Mouse (Mus musculus): ENCODE results near the gene Tle6. TPM values are rescaled to one million over a fixed set of nuclear protein-coding genes. Genes with fewer than 3 reads are reported as not detected.
A peak's percentile ranks its signal among the peaks of the same experiment; 100 is the strongest.

Tle6 gene
- polyA plus RNA-seq, 1 experiment from 2014 or later, result 23.9 TPM

DNA sequence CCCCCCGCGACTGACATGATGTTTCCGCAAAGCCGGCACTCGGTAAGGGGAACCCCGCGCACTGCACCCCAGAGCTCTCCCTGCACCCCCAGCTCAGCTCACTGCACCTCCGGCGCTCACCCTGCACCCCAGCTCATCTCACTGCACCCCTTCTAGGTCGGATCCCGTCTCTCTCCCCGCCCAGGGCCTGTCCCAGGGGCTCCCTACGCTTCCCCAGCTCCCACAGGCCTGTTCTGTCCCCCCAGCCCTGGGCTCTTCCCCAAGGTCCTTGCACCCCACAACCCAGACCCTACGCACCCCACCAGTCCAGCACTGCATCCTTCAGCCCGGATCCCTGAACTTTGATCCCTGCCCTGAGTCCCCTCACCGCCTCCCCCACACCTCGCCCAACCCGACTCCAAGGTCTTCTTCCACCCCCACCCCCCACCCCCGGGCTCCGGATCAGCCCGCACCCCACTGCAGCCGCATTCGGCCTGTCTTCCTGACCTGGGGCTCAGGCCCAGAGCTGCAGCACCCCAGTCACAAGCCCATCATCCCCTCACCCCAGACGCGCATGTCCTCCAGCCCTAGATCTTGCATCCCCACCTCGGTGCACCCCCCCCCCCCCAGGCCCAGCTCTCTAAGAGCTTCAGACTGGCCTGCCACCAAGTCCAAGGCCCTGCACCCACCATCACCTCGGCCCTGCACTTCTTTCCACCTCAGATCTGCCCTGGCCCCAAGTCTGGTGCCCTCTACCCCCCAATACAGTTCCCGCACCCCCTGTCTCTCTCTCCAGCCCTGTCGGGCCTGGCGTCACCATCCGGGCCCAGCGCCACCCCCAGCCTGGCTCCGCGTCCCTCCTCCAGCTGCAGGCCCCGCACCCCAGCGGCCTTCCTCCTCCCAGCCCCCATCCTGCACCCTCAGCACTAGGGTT is 41.0 kb downstream of the Tle6 start:
- WGBS, result under 1% methylated on average over 29 of the region's 36 CpGs
- H3K9ac ChIP-seq, result peak overlapping the region; percentile 99
- peak overlapping the region; percentile 97 for H3K4me3 ChIP-seq
- no peaks in the 10 kb centered on the region for H3K9me3 ChIP-seq (replicated peaks)
- peaks cover 19% of the 10 kb centered on the region for H3K36me3 ChIP-seq
- no peaks in the 10 kb centered on the region for H3K27me3 ChIP-seq
- H3K27ac ChIP-seq, result peak overlapping the region; percentile 95
- ATAC-seq (replicated peaks; ENCODE audit: insufficient number of reproducible peaks, insufficient read depth, low FRiP score, low read depth), result peak; percentile 28
- peaks cover 47% of the 10 kb centered on the region for H3K4me1 ChIP-seq (replicated peaks)
- peak overlapping the region; percentile 96 for H3K4me2 ChIP-seq

DNA sequence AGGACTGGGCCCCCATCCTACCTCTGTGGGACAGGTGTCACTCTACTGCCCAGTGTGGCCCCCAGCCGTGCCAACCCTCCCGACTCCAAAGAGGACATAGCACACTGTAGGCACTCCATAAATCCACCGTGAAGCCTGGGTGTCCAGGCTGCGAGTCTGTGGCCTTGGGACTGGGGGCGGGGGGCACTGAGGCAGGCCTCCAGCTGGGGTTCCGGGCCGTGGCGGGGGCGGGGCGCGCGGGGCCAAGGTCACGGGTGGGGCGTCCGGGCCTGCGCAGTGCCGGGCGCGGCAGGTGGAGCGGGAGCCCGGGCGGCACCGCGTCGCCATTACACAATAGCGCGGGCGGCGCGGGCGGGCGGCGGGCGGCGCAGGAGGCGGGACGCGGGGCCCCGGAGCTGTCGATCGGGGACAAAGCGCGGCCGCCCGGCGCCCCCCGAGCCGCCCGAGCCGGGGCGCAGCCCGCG is 41.7 kb downstream of the Tle6 start, which contains the start of gene Aes:
Gene Aes, plus strand, starts transcription at position 326 of the 464 bp plus-strand sequence.
- Histone ChIP-seq H3K4me1 (replicated peaks) (peaks cover 40% of the 10 kb centered on the region), H3K36me3 (peaks cover 13% of the 10 kb centered on the region), H3K4me3 (peak within 1 kb of the TSS; percentile 97), H3K27me3 (no peaks in the 10 kb centered on the region), H3K4me2 (peak within 1 kb of the TSS; percentile 96), H3K27ac (peak within 1 kb of the TSS; percentile 95), H3K9me3 (replicated peaks) (no peaks in the 10 kb centered on the region), H3K9ac (peak within 1 kb of the TSS; percentile 99)
- peak; percentile 69 for ATAC-seq (replicated peaks; ENCODE audit: insufficient number of reproducible peaks, insufficient read depth, low FRiP score, low read depth)
- WGBS, result 0% methylated on average over 31 of the region's 53 CpGs

DNA sequence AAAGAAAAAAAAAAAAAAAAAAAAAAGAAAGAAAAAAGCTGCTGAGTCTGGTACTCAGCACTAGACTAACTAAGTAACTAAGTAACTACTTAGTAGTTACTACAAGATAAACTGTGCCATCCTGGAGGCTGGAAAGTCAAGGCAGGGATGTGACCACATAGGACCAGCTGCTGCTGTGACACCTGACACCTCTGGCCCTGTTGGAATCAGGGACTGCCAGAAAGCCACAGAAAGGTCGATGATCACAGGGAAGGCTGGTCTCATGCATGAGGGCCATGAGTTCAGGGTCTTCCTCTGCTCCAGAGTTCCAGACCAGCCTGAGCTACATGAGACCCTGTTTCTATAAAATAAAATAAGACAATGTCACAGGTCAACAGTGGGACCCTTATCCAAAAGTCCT is 43.4 kb downstream of the Tle6 start:
- Histone ChIP-seq H3K4me1 (replicated peaks) (peaks cover 24% of the 10 kb centered on the region), H3K36me3 (peaks cover 10% of the 10 kb centered on the region), H3K4me3 (no peak overlapping the region), H3K9ac (no peak overlapping the region), H3K27ac (no peak overlapping the region), H3K4me2 (no peak overlapping the region), H3K9me3 (replicated peaks) (0 out of 2 replicates have a peak, but pooled peaks cover 2% of the 10 kb centered on the region), H3K27me3 (no peaks in the 10 kb centered on the region)
- WGBS, result 38% methylated on average over 1 of the region's 1 CpGs
- ATAC-seq (replicated peaks; ENCODE audit: insufficient number of reproducible peaks, insufficient read depth, low FRiP score, low read depth), result no peak

DNA sequence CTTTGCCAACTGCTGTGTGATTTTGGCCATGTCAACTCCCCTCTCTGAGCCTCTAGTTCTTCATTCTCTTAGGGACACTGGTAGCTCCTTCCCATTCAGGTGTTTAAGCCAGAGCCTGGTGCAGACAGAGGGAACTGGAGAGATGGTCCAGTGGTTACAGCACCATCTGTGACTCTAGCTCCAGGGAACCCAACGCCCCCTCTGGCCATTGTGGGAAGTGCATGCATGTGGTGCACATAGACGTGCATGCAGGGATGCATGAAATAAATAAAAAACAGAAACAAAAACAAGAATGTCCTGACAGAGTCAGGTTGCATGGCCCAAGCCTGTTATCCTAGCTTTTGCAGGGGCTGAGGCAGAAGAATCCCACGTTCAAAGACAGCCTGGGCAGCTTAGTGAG is 44.6 kb downstream of the Tle6 start:
- H3K4me3 ChIP-seq, result no peak overlapping the region
- H3K9ac ChIP-seq, result no peak overlapping the region
- 73% methylated on average over 3 of the region's 3 CpGs for WGBS
- H3K9me3 ChIP-seq (replicated peaks), result 0 out of 2 replicates have a peak, but pooled peaks cover 2% of the 10 kb centered on the region
- H3K4me1 ChIP-seq (replicated peaks), result peaks cover 20% of the 10 kb centered on the region
- no peak overlapping the region for H3K4me2 ChIP-seq
- H3K27me3 ChIP-seq, result no peaks in the 10 kb centered on the region
- no peak overlapping the region for H3K27ac ChIP-seq
- ATAC-seq (replicated peaks; ENCODE audit: insufficient number of reproducible peaks, insufficient read depth, low FRiP score, low read depth), result no peak
- peaks cover 3% of the 10 kb centered on the region for H3K36me3 ChIP-seq

DNA sequence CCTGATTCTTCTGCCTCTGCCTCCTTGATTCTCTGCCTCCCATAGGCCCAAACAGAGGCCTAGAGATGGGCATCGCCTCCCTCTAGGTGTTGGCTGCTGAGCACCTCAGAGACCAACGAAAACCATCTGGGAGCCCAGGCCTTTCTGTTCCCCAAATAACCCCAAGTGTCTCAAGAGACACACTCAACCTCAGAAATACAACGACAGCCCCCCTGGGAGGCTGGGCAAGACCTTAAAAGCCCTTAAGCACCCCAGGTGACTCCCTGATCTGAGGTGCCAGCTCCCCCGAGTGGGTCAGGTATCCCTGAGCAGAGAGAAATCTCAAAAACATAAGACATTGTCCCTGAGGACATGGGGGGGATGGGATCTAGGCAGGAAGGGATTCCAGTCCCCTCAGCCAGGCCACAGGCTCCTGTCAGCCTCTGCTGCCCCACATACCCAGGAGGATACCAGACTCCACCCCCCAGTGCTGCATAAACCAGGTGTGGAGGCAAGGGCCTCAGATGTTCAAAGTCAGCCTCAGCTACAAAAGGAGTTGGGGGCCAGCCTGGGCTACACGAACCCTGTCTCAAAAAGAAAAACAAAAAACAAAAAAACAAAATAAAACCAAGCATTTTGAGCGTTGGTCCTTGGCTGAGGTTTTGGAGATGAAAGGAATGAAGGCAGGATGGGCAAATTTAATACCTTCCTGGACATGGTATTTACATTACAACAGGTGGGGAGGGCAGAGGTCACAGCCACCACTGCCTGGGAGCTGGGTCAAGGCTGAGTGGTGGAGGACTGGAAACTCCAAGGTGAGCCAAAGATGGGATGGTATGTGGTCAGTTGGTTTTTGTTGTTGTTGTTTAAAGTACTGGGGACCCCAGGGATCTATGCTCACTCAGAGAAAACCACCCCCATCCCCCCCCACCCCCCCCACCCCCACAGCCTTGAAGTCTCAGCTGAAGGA is 46.8 kb downstream of the Tle6 start:
- Histone ChIP-seq H3K4me3 (no peak overlapping the region), H3K36me3 (no peaks in the 10 kb centered on the region), H3K4me2 (no peak overlapping the region), H3K4me1 (replicated peaks) (peaks cover 12% of the 10 kb centered on the region), H3K27ac (no peak overlapping the region), H3K27me3 (no peaks in the 10 kb centered on the region), H3K9me3 (replicated peaks) (0 out of 2 replicates have a peak, but pooled peaks cover 2% of the 10 kb centered on the region), H3K9ac (no peak overlapping the region)
- 75% methylated on average over 6 of the region's 6 CpGs for whole genome bisulfite sequencing
- no peak for ATAC-seq (replicated peaks; ENCODE audit: insufficient number of reproducible peaks, insufficient read depth, low FRiP score, low read depth)

DNA sequence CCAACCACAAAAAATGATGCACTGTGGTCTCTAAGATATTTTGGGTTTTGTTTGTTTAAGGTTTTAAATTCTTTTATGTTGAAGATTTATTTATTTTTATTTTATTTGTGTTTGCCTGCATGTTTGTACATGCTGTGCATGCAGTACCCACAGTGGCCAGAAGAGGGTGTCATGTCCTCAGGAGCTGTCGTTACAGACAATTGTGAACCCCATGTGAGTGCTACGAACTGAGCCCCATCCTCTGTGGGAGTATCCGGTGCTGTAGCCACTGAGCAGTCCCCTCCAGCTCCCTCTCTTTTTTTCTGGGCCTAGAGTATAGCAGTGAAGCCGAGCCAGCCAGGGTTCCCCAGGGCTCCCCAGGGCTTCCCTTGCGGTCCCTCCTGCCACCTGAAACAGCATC is 47.6 kb downstream of the Tle6 start:
- Histone ChIP-seq H3K9me3 (replicated peaks) (0 out of 2 replicates have a peak, but pooled peaks cover 2% of the 10 kb centered on the region), H3K27me3 (no peaks in the 10 kb centered on the region), H3K36me3 (no peaks in the 10 kb centered on the region), H3K4me2 (no peak overlapping the region), H3K27ac (no peak overlapping the region), H3K4me1 (replicated peaks) (peaks cover 8% of the 10 kb centered on the region), H3K4me3 (no peak overlapping the region), H3K9ac (no peak overlapping the region)
- 83% methylated on average over 5 of the region's 5 CpGs for WGBS
- ATAC-seq (replicated peaks; ENCODE audit: insufficient number of reproducible peaks, insufficient read depth, low FRiP score, low read depth), result no peak

DNA sequence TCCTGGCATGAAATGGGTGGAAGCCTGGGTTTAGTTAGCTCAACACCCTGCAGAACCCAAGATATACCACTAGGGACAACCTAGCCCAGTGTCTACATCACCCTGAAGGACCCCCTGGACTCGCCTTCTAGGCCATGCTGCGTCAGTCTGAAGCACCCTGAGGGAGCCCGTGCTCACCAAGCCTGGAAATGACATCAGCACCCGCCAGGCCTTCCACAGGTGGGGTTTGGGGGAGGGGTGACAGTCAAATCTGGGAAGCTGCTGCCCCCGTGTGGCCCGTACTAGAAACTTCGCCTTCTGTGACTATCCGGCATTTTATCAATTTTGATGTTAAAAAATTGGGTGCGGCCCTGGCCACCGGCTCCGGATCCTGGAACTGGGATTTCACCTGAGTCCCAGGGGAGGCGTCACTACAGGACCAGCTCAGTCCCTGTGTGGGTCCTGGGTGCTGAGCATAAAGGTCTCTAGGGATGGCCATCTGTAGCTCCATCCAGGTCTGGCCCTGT is 49.2 kb downstream of the Tle6 start:
- 2% methylated on average over 12 of the region's 12 CpGs for WGBS
- H3K36me3 ChIP-seq, result no peaks in the 10 kb centered on the region
- H3K9ac ChIP-seq, result no peak overlapping the region

DNA sequence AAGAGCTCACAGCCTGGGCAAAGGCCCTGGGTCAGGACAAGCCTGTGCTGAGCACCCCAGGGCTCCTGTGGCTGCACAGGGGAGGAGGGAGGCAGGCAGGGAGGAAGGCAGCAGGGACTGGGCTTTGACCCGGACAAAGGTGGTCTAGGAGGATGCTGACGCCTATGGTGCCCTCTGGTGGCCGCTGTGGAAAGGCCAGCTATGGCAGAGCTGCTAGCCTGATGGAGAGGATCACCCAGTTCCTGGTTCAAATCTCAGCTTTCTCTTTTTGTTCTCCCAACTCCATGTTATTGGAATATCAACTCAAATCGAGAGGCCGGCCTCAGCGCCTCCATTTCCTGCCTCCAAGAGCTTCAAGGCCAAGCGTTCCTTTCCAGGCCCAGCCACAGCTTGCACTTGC is 50.6 kb downstream of the Tle6 start:
- Histone ChIP-seq H3K4me2 (no peak overlapping the region), H3K9me3 (replicated peaks) (0 out of 2 replicates have a peak, but pooled peaks cover 2% of the 10 kb centered on the region), H3K4me3 (no peak overlapping the region), H3K27me3 (no peaks in the 10 kb centered on the region), H3K36me3 (no peaks in the 10 kb centered on the region), H3K4me1 (replicated peaks) (peaks cover 12% of the 10 kb centered on the region), H3K9ac (no peak overlapping the region), H3K27ac (no peak overlapping the region)
- WGBS, result 11% methylated on average over 7 of the region's 7 CpGs
- ATAC-seq (replicated peaks; ENCODE audit: insufficient number of reproducible peaks, insufficient read depth, low FRiP score, low read depth), result no peak

More for the DNA sequence above, 49.2 kb downstream of the Tle6 start:
- no peak overlapping the region for H3K4me3 ChIP-seq
- H3K4me1 ChIP-seq (replicated peaks), result peaks cover 8% of the 10 kb centered on the region
- H3K27me3 ChIP-seq, result no peaks in the 10 kb centered on the region
- H3K27ac ChIP-seq, result peak overlapping the region; percentile 48
- 0 out of 2 replicates have a peak, but pooled peaks cover 2% of the 10 kb centered on the region for H3K9me3 ChIP-seq (replicated peaks)
- ATAC-seq (replicated peaks; ENCODE audit: insufficient number of reproducible peaks, insufficient read depth, low FRiP score, low read depth), result peak; percentile 89
- H3K4me2 ChIP-seq, result no peak overlapping the region

DNA sequence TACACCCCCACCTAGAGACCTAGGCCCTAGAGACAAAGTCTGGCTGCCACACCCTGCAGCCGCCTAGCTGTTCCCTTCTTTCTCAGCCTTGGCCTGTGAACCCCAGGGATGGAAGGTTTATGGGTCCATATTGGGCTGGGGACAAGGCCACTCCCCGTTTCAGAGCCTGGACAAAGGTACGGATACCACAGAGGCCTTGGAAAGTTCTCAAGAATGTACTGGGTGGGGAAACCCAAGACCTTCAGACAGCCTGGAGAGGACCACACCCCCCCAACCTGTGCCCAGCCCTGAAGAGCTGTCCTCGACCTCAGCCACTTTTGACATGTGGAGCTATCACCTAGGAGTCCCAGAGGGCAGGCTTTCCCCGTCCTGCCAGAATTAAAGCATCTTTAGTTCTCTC is 51.9 kb downstream of the Tle6 start:
- 65% methylated on average over 5 of the region's 5 CpGs for WGBS
- no peak for ATAC-seq (replicated peaks; ENCODE audit: insufficient number of reproducible peaks, insufficient read depth, low FRiP score, low read depth)
- Histone ChIP-seq H3K4me1 (replicated peaks) (peaks cover 15% of the 10 kb centered on the region), H3K9me3 (replicated peaks) (0 out of 2 replicates have a peak, but pooled peaks cover 2% of the 10 kb centered on the region), H3K4me2 (no peak overlapping the region), H3K27ac (no peak overlapping the region), H3K4me3 (no peak overlapping the region), H3K27me3 (no peaks in the 10 kb centered on the region), H3K9ac (no peak overlapping the region), H3K36me3 (no peaks in the 10 kb centered on the region)

DNA sequence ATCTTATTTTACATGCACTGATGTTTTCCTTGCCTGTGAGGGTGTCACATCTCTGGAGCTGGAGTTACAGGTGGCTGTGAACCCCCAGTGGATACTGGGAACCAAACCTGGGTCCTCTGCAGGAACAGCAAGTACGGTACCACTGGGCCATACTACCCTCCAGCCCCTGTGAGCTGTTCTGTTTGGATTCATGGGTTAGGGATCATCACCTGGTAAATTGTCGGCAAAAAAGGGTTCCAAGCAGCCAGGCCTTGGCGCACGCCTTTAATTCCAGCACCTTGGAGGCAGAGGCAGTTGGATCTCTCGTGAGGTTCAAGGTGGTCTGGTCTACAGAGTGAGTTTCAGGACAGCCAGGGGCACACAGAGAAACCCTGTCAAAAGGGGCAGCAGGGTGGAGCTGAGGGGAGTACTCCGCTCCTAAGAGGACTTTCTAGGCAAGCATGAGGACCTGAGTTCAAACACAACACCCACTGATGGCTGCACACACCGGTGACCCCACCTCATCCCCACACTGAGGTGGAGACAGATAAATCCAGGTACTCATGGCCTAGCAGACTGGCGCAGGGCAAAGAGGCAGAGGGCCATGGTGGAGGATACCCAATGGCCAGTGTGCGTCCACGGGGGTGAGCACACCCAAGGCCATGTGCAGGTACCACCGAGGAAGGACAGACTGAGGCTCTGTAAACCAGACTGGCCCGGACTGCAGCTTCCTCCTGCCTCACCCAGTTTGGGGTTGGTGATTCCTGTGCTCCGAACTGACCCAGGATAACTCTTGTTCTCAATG is 53.9 kb downstream of the Tle6 start:
- no peaks in the 10 kb centered on the region for H3K27me3 ChIP-seq
- H3K9me3 ChIP-seq (replicated peaks), result no peaks in the 10 kb centered on the region
- WGBS, result 93% methylated on average over 13 of the region's 13 CpGs
- no peak overlapping the region for H3K4me3 ChIP-seq
- H3K4me2 ChIP-seq, result no peak overlapping the region
- ATAC-seq (replicated peaks; ENCODE audit: insufficient number of reproducible peaks, insufficient read depth, low FRiP score, low read depth), result no peak
- H3K36me3 ChIP-seq, result no peaks in the 10 kb centered on the region
- no peak overlapping the region for H3K9ac ChIP-seq
- no peak overlapping the region for H3K27ac ChIP-seq
- peaks cover 35% of the 10 kb centered on the region for H3K4me1 ChIP-seq (replicated peaks)

Measured in heart, embryonic 15.5 days (tissue).